Mouse (Mus musculus) splenic B cell, adult 2 months (primary cell): Measurements from ENCODE around the gene Myo10.

Experiments used
- DNase-seq: peaks from one replicate; pipeline ENCODE4 v3.0.0-alpha.2; 2011; ENCODE audit warnings: low read depth, low spot score
- H3K27me3 ChIP-seq: 2 replicates; pipeline ENCODE4 v1.6.1; 2012; ENCODE audit warnings: mild to moderate bottlenecking, low read length, moderate library complexity, mixed read lengths; ENCODE audit not compliant: control insufficient read depth, poor library complexity, insufficient read depth, severe bottlenecking
- H3K36me3 ChIP-seq: 2 replicates; pipeline ENCODE4 v1.6.1; 2012; ENCODE audit warnings: mild to moderate bottlenecking, low read length, moderate library complexity, mixed read lengths; ENCODE audit not compliant: control insufficient read depth, poor library complexity, insufficient read depth, severe bottlenecking

Gene Myo10

GRCm38 (mm10) chr15:25785456-25786390 lies 163.4 kb downstream of the Myo10 start:
- Histone ChIP-seq H3K27me3 (no peaks in the 10 kb centered on the region), H3K36me3 (no peaks in the 10 kb centered on the region)
- DNase-seq = no peak

DNA sequence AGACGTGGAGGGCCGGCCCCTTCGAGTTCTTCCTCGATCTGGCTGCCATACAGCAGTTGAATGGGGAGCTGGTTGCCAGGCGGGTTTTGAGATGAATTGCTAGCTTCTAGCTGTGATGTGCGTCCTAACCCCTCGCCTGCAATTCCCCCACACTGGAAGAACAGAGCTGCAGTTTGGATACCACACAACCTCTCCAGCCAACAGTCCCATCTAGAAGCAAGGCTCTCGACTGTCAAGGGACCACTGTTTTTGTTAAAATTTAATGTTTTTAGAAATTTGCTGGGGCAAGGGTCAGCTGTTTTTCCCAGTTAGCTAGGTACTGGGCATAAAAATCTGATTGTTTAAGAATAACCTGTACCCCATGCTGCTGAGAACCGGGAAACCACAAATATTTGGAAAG lies 165.1 kb downstream of the Myo10 start:
- DNase-seq = no peak
- Histone ChIP-seq H3K36me3 (no peaks in the 10 kb centered on the region), H3K27me3 (no peaks in the 10 kb centered on the region)

DNA sequence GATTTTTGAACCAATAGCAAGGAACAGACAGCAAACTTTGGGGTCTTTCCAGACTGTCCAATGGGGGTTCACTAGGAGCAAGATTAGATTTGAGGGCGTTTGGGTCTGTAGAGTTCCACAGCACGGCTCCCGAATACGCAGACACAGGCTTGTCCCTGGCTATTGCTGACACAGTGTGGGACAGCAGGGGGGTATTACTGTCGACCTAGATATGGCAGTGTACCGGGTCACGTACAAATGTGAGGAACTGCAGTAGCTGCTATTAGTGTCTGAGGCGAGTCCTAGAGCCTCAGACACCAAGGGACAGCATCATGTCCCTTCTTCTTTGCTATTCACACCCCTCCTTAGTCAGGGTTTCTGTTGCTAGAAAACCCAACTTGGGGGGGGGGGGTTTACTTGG lies 165.6 kb downstream of the Myo10 start:
- Histone ChIP-seq H3K36me3 (no peaks in the 10 kb centered on the region), H3K27me3 (no peaks in the 10 kb centered on the region)
- no peak for DNase-seq

- Histone ChIP-seq H3K36me3 (no peaks in the 10 kb centered on the region), H3K27me3 (no peaks in the 10 kb centered on the region)
- DNase-seq = no peak
Measured at GRCm38 (mm10) chr15:25788565-25788964, 166.2 kb downstream of the Myo10 start.

- no peaks in the 10 kb centered on the region for H3K27me3 ChIP-seq
- no peak for DNase-seq
- no peaks in the 10 kb centered on the region for H3K36me3 ChIP-seq
Measured at GRCm38 (mm10) chr15:25789241-25789640, 166.9 kb downstream of the Myo10 start.

- Histone ChIP-seq H3K36me3 (no peaks in the 10 kb centered on the region), H3K27me3 (no peaks in the 10 kb centered on the region)
- peak; percentile 12 for DNase-seq
Measured at GRCm38 (mm10) chr15:25791660-25792353, 169.5 kb downstream of the Myo10 start.

- H3K27me3 ChIP-seq = no peaks in the 10 kb centered on the region
- DNase-seq = no peak
- H3K36me3 ChIP-seq = no peaks in the 10 kb centered on the region
Measured at GRCm38 (mm10) chr15:25794123-25794522, 171.8 kb downstream of the Myo10 start.

GRCm38 (mm10) chr15:25795496-25795895 lies 173.2 kb downstream of the Myo10 start:
- Histone ChIP-seq H3K27me3 (no peaks in the 10 kb centered on the region), H3K36me3 (no peaks in the 10 kb centered on the region)
- DNase-seq = no peak

GRCm38 (mm10) chr15:25796353-25796752 lies 174.0 kb downstream of the Myo10 start:
- Histone ChIP-seq H3K27me3 (no peaks in the 10 kb centered on the region), H3K36me3 (no peaks in the 10 kb centered on the region)
- DNase-seq = peak; percentile 50

DNA sequence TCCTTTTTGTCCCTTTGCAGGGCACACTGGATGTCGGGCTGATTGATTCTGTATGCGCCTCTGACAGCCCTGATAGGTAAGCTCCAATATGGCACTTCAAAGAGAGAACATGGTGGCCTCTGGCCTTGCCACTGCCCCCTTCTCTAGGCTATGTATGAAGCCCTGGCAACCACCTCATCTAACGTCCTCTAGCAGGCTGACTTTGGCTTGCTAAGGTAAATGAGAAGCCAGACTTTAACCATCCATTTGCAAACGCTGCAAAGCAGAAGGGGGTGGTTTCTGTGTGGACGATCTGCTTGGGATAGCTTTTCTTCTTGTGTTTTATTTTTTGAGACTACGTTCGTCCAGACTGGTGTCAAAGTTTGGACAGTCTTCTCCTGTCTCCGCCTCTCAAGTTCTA lies 174.9 kb downstream of the Myo10 start:
- Histone ChIP-seq H3K36me3 (no peaks in the 10 kb centered on the region), H3K27me3 (no peaks in the 10 kb centered on the region)
- no peak for DNase-seq

- Histone ChIP-seq H3K27me3 (no peaks in the 10 kb centered on the region), H3K36me3 (no peaks in the 10 kb centered on the region)
- DNase-seq = no peak
Measured at GRCm38 (mm10) chr15:25797888-25798287, 175.6 kb downstream of the Myo10 start.

- DNase-seq = no peak
- Histone ChIP-seq H3K36me3 (no peaks in the 10 kb centered on the region), H3K27me3 (no peaks in the 10 kb centered on the region)
Measured at GRCm38 (mm10) chr15:25801726-25802125, 179.4 kb downstream of the Myo10 start.

GRCm38 (mm10) chr15:25802194-25802593 lies 179.9 kb downstream of the Myo10 start:
- Histone ChIP-seq H3K36me3 (no peaks in the 10 kb centered on the region), H3K27me3 (no peaks in the 10 kb centered on the region)
- DNase-seq = no peak

DNA sequence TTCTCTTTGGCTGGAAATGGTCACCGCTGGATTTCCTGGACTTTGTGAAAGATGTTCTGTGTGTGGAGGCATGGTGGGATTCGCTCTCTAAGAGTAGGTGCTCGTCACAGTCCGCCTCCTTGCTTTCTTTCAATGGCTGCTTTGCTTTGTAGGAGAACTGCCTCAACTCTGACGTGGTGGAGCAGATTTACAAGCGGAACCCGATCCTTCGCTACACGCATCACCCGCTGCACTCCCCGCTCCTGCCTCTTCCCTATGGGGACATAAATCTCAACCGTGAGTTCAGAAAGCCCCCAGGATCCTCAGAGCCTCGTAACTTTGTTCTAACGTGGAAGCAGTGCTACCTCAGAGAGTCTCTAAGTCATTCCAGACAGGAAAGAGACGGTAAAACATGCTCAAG lies 180.8 kb downstream of the Myo10 start:
- DNase-seq = no peak
- H3K27me3 ChIP-seq = no peaks in the 10 kb centered on the region
- no peaks in the 10 kb centered on the region for H3K36me3 ChIP-seq

DNA sequence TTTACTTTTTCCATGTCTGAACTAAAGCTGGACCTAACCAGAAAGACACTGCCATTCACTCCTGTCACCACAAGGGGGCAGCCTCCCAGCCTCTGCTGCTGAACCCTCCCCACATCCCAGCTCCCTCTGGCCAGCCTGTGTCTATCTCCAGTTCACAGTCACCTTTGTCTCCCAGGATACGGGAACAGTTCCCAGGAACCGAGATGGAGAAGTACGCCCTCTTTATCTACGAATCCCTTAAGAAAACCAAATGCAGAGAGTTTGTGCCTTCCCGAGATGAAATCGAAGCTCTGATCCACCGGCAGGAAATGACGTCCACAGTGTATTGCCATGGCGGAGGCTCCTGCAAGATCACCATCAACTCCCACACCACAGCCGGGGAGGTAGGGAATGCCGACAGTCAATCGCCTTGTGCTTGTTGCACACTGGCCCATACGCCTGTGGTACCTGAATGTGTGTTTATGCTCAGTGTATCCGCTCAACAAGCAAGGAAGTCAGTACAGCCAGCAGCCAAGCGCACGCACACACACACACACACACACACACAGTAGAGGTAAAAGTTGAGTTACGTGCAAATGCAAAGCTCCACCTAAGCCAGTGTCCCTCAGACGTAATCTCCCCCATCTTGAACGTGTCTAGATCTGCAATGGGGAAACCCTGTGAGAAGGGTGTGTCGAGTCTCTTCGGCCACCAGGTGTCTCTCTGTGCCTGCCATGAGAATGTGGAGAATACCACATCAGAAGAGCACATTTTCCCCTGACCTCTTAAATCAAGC lies 183.2 kb downstream of the Myo10 start:
- Histone ChIP-seq H3K27me3 (no peaks in the 10 kb centered on the region), H3K36me3 (no peaks in the 10 kb centered on the region)
- DNase-seq = peak; percentile 84
